ENCODE assay signal across 8 mouse cellular contexts in genomic region chr1:118981943-118982804, GRCm38 (mm10).
A peak's percentile ranks its signal among the peaks of the same experiment; 100 is the strongest.
DNase-seq lines count a peak whose midpoint lies in the region; ATAC-seq lines count a peak whose summit lies in the region.

No protein-coding gene starts in this region.

- WGBS in heart, embryonic 14.5 days = 20% methylated on average over 16 of the region's 16 CpGs
- WGBS in lung, embryonic 16.5 days = 10% methylated on average over 16 of the region's 16 CpGs

- no peaks in the 10 kb centered on the region for H3K9me3 ChIP-seq in heart, embryonic 14.5 days (ENCODE audit: control insufficient read depth, low read length)
- no peaks in the 10 kb centered on the region for H3K9me3 ChIP-seq in lung, embryonic 16.5 days (ENCODE audit: control insufficient read depth, low read length)

- ATAC-seq in cerebellum, adult (ENCODE audit: insufficient number of reproducible peaks, low FRiP score, low TSS enrichment) = no peak
- ATAC-seq in heart, embryonic 14.5 days (ENCODE audit: insufficient number of reproducible peaks, insufficient read depth, low FRiP score, low read depth) = peak; percentile 80
- peak; percentile 92 for ATAC-seq in lung, embryonic 16.5 days (ENCODE audit: low read depth)
- ATAC-seq in CD4-positive, CD25-positive, alpha-beta regulatory T cell, adult 4 months = no peak

- peak; percentile 54 to 85 for DNase-seq in cerebellum, postnatal 4 days (ENCODE audit: low spot score in 2 of 2)
- peak; percentile 63 for DNase-seq in fibroblast of lung, adult 2 months (ENCODE audit: low read depth)
- DNase-seq in kidney, postnatal 4 days = peak; percentile 88 to 91
- peak; percentile 91 for DNase-seq in retina, embryonic 14.5 days (ENCODE audit: low spot score)

- H3K4me2 ChIP-seq in heart, embryonic 14.5 days (ENCODE audit: low read length) = peak overlapping the region; percentile 55
- peak overlapping the region; percentile 50 for H3K4me2 ChIP-seq in lung, embryonic 16.5 days (ENCODE audit: low read depth, low read length)

- no peaks in the 10 kb centered on the region for H3K36me3 ChIP-seq in heart, embryonic 14.5 days (ENCODE audit: control insufficient read depth, insufficient read depth, low read length)
- no peaks in the 10 kb centered on the region for H3K36me3 ChIP-seq in lung, embryonic 16.5 days (ENCODE audit: control insufficient read depth, insufficient read depth, low read length)

- peak overlapping the region; percentile 44 for H3K9ac ChIP-seq in heart, embryonic 14.5 days (ENCODE audit: low read length)
- H3K9ac ChIP-seq in lung, embryonic 16.5 days (ENCODE audit: low read length) = peak overlapping the region; percentile 42; the same call in 1 of the 2 replicates

- peaks cover 34 to 46% of the 10 kb centered on the region in 2 experiments for H3K4me1 ChIP-seq in heart, embryonic 14.5 days (ENCODE audit: control insufficient read depth in 2 of 2, insufficient read depth in 2 of 2, low read length in 2 of 2)
- peaks cover 37% of the 10 kb centered on the region for H3K4me1 ChIP-seq in lung, embryonic 16.5 days (replicated peaks; ENCODE audit: control insufficient read depth, insufficient read depth, low read length)

- no peaks in the 10 kb centered on the region for H3K27me3 ChIP-seq in heart, embryonic 14.5 days (ENCODE audit: control insufficient read depth, insufficient read depth, low read length)
- no peaks in the 10 kb centered on the region for H3K27me3 ChIP-seq in lung, embryonic 16.5 days (ENCODE audit: control insufficient read depth, insufficient read depth, low read depth, low read length)

- peak overlapping the region; percentile 80 to 85 for H3K27ac ChIP-seq in heart, embryonic 14.5 days (replicated peaks in 1 of 2; ENCODE audit: control insufficient read depth in 1 of 2, insufficient read depth in 1 of 2, low read depth in 2 of 2, low read length in 2 of 2)
- H3K27ac ChIP-seq in lung, embryonic 16.5 days (ENCODE audit: low read length) = peak overlapping the region; percentile 93

- H3K4me3 ChIP-seq in heart, embryonic 14.5 days (ENCODE audit: control insufficient read depth in 1 of 2, insufficient read depth in 1 of 2, low read depth in 1 of 2, low read length in 2 of 2) = peak overlapping the region; percentile 18 to 21; a peak in 3 of 4 replicates
- H3K4me3 ChIP-seq in lung, embryonic 16.5 days (ENCODE audit: low read length) = peak overlapping the region; percentile 30

Comparison
In these comparisons a context has a peak if more than half of its experiments do, and no peak if none do; other contexts are left out.
1. ATAC-seq: peak in heart, embryonic 14.5 days (single experiment) and lung, embryonic 16.5 days (single experiment); none in cerebellum, adult (single experiment) and CD4-positive, CD25-positive, alpha-beta regulatory T cell, adult 4 months (single experiment).
2. Peak in every context shown above with its lines, with median percentiles within 50 percentile points of each other: DNase-seq.